Mouse (Mus musculus): ENCODE results near the gene Erg. TPM values are rescaled to one million over a fixed set of nuclear protein-coding genes. Genes with fewer than 3 reads are reported as not detected.

Gene Erg
- total and polyA plus RNA-seq, 3 experiments, result 0.11 to 0.81 (median 0.34) TPM

- Histone ChIP-seq H3K27me3 (replicated peaks) (no peaks in the 10 kb centered on the region), H3K36me3 (replicated peaks in 1 of 2; ENCODE audit: control insufficient read depth in 1 of 2, insufficient read depth in 1 of 2, low read length in 1 of 2) (no peaks in the 10 kb centered on the region), H3K9ac (ENCODE audit: insufficient read depth, low read depth) (no peak overlapping the region), H3K4me1 (ENCODE audit: control insufficient read depth in 1 of 2, insufficient read depth in 2 of 2) (peaks cover 2 to 27% of the 10 kb centered on the region in 2 experiments; a peak in 2 of 4 replicates), H3K4me2 (ENCODE audit: insufficient read depth, low read depth, poor library complexity, severe bottlenecking) (no peak overlapping the region), H3K9me3 (replicated peaks; ENCODE audit: low read length) (no peaks in the 10 kb centered on the region), H3K4me3 (replicated peaks in 1 of 3; ENCODE audit: low read depth in 2 of 3, low read length in 2 of 3, poor library complexity in 1 of 3) (no peak overlapping the region), H3K27ac (ENCODE audit: insufficient read depth, low read depth) (no peak overlapping the region), H3K79me2 (replicated peaks; ENCODE audit: control insufficient read depth, extremely low read depth, insufficient read depth, poor library complexity, severe bottlenecking) (no peaks in the 10 kb centered on the region)
- no peak for DNase-seq (ENCODE audit: extremely low read depth)
- dilution Hi-C loops (cut with MboI; ENCODE audit: extremely low pct_ligation_motif_present, extremely low pct_unique_long_range_greater_than_20kb, low sequenced_read_pairs), result no loop called here
- in situ Hi-C loops (cut with MboI; ENCODE audit: low pct_ligation_motif_present, low pct_unique_long_range_greater_than_20kb, low sequenced_read_pairs), result no loop called here
- TF ChIP-seq MXI1 (IDR thresholded peaks at IDR 0.05; ENCODE audit: low read depth, low read length) (no peak), HCFC1 (IDR thresholded peaks at IDR 0.05; ENCODE audit: low read depth, low read length) (no peak), RCOR1 (conservative IDR thresholded peaks at IDR 0.05; ENCODE audit: low read depth, low read length) (no peak), JUND (conservative IDR thresholded peaks at IDR 0.05; ENCODE audit: low read depth, low read length) (no peak)
These were observed 184.5 kb downstream of the Erg start for GRCm38 (mm10) chr16:95401869-95402268.

GRCm38 (mm10) chr16:95398761-95399343 is 187.5 kb downstream of the Erg start:
- Histone ChIP-seq H3K9me3 (replicated peaks; ENCODE audit: low read length) (no peaks in the 10 kb centered on the region), H3K36me3 (replicated peaks in 1 of 2; ENCODE audit: control insufficient read depth in 1 of 2, insufficient read depth in 1 of 2, low read length in 1 of 2) (no peaks in the 10 kb centered on the region), H3K4me2 (ENCODE audit: insufficient read depth, low read depth, poor library complexity, severe bottlenecking) (no peak overlapping the region), H3K27ac (ENCODE audit: insufficient read depth, low read depth) (no peak overlapping the region), H3K4me1 (ENCODE audit: control insufficient read depth in 1 of 2, insufficient read depth in 2 of 2) (peaks cover 2 to 35% of the 10 kb centered on the region in 2 experiments; a peak in 3 of 4 replicates), H3K27me3 (replicated peaks) (no peaks in the 10 kb centered on the region), H3K9ac (ENCODE audit: insufficient read depth, low read depth) (no peak overlapping the region), H3K79me2 (replicated peaks; ENCODE audit: control insufficient read depth, extremely low read depth, insufficient read depth, poor library complexity, severe bottlenecking) (no peaks in the 10 kb centered on the region), H3K4me3 (replicated peaks in 1 of 3; ENCODE audit: low read depth in 2 of 3, low read length in 2 of 3, poor library complexity in 1 of 3) (no peak overlapping the region)
- dilution Hi-C loops (cut with MboI; ENCODE audit: extremely low pct_ligation_motif_present, extremely low pct_unique_long_range_greater_than_20kb, low sequenced_read_pairs), result no loop called here
- no peak for DNase-seq (ENCODE audit: extremely low read depth)
- TF ChIP-seq JUN (IDR thresholded peaks at IDR 0.05; ENCODE audit: insufficient read depth, low read depth, low read length) (no peak), ELF1 (IDR thresholded peaks at IDR 0.05; ENCODE audit: low read depth, low read length) (no peak), MYC (IDR thresholded peaks at IDR 0.05; ENCODE audit: low read depth, low read length) (no peak), USF1 (IDR thresholded peaks at IDR 0.05; ENCODE audit: low read depth, low read length) (no peak), MAZ (IDR thresholded peaks at IDR 0.05; ENCODE audit: low read depth, low read length) (no peak), JUND (conservative IDR thresholded peaks at IDR 0.05; ENCODE audit: low read depth, low read length) (no peak)
- in situ Hi-C loops (cut with MboI; ENCODE audit: low pct_ligation_motif_present, low pct_unique_long_range_greater_than_20kb, low sequenced_read_pairs), result no loop called here

GRCm38 (mm10) chr16:95390787-95391186 is 195.6 kb downstream of the Erg start:
- no peaks in the 10 kb centered on the region for H3K9me3 ChIP-seq (replicated peaks; ENCODE audit: low read length)
- H3K36me3 ChIP-seq (replicated peaks in 1 of 2; ENCODE audit: control insufficient read depth in 1 of 2, insufficient read depth in 1 of 2, low read length in 1 of 2), result no peaks in the 10 kb centered on the region
- in situ Hi-C loops (cut with MboI; ENCODE audit: low pct_ligation_motif_present, low pct_unique_long_range_greater_than_20kb, low sequenced_read_pairs), result no loop called here
- no peak overlapping the region for H3K27ac ChIP-seq (ENCODE audit: insufficient read depth, low read depth)
- dilution Hi-C loops (cut with MboI; ENCODE audit: extremely low pct_ligation_motif_present, extremely low pct_unique_long_range_greater_than_20kb, low sequenced_read_pairs), result no loop called here
- H3K4me3 ChIP-seq (replicated peaks in 1 of 3; ENCODE audit: low read depth in 2 of 3, low read length in 2 of 3, poor library complexity in 1 of 3), result no peak overlapping the region
- H3K4me1 ChIP-seq (ENCODE audit: control insufficient read depth in 1 of 2, insufficient read depth in 2 of 2), result peaks cover 0 to 33% of the 10 kb centered on the region in 2 experiments; a peak in 2 of 4 replicates
- no peak for TF ChIP-seq ETS1 (conservative IDR thresholded peaks at IDR 0.05; ENCODE audit: low read depth, low read length)
- TF ChIP-seq MXI1 (IDR thresholded peaks at IDR 0.05; ENCODE audit: low read depth, low read length), result no peak
- no peak for TF ChIP-seq KAT2A (IDR thresholded peaks at IDR 0.05; ENCODE audit: insufficient replicate concordance, low read length)
- no peak for TF ChIP-seq EP300 (IDR thresholded peaks at IDR 0.05; ENCODE audit: low read length)
- no peak for TF ChIP-seq ZKSCAN1 (IDR thresholded peaks at IDR 0.05; ENCODE audit: borderline replicate concordance, low read depth, low read length)
- no peak for TF ChIP-seq PAX5 (IDR thresholded peaks at IDR 0.05; ENCODE audit: low read length)
- TF ChIP-seq CHD2 (IDR thresholded peaks at IDR 0.05; ENCODE audit: low read length), result no peak
- TF ChIP-seq IRF4 (IDR thresholded peaks at IDR 0.05; ENCODE audit: low read depth, low read length), result no peak
- TF ChIP-seq TCF12 (IDR thresholded peaks at IDR 0.05; ENCODE audit: low read depth, low read length), result no peak
- no peak for TF ChIP-seq TBP (conservative IDR thresholded peaks at IDR 0.05; ENCODE audit: low read depth, low read length)
- no peak for TF ChIP-seq CHD1 (IDR thresholded peaks at IDR 0.05; ENCODE audit: low read depth, low read length)
- TF ChIP-seq RAD21 (IDR thresholded peaks at IDR 0.05; ENCODE audit: low read depth, low read length), result no peak
- TF ChIP-seq E2F4 (IDR thresholded peaks at IDR 0.05; ENCODE audit: insufficient replicate concordance, low read depth, low read length), result no peak
- TF ChIP-seq MYC (IDR thresholded peaks at IDR 0.05; ENCODE audit: low read depth, low read length), result no peak
- TF ChIP-seq POLR2A (IDR thresholded peaks at IDR 0.05; ENCODE audit: low read depth, low read length), result no peak
- TF ChIP-seq ZMIZ1 (IDR thresholded peaks at IDR 0.05; ENCODE audit: low read depth, low read length), result no peak
- TF ChIP-seq MAFK (IDR thresholded peaks at IDR 0.05; ENCODE audit: insufficient replicate concordance, low read length), result no peak
- no peak for TF ChIP-seq USF1 (IDR thresholded peaks at IDR 0.05; ENCODE audit: low read depth, low read length)
- TF ChIP-seq POLR2AphosphoS2 (IDR thresholded peaks at IDR 0.05; ENCODE audit: low read depth, low read length), result no peak
- no peaks in the 10 kb centered on the region for H3K27me3 ChIP-seq (replicated peaks)
- H3K79me2 ChIP-seq (replicated peaks; ENCODE audit: control insufficient read depth, extremely low read depth, insufficient read depth, poor library complexity, severe bottlenecking), result no peaks in the 10 kb centered on the region
- no peak overlapping the region for H3K4me2 ChIP-seq (ENCODE audit: insufficient read depth, low read depth, poor library complexity, severe bottlenecking)
- no peak for DNase-seq (ENCODE audit: extremely low read depth)
- no peak overlapping the region for H3K9ac ChIP-seq (ENCODE audit: insufficient read depth, low read depth)
